Mouse (Mus musculus): ENCODE measurements around the gene Kcnj2. TPM values are rescaled to one million over a fixed set of nuclear protein-coding genes. Genes with fewer than 3 reads are reported as not detected.
A peak's percentile ranks its signal among the peaks of the same experiment; 100 is the strongest.

Gene Kcnj2
- total and polyA plus RNA-seq, 2 experiments: 0.10 to 0.55 TPM

- Histone ChIP-seq H3K27me3 (ENCODE audit: control insufficient read depth, insufficient read depth, low read length) (no peaks in the 10 kb centered on the region), H3K36me3 (ENCODE audit: control insufficient read depth, insufficient read depth, low read length) (no peaks in the 10 kb centered on the region), H3K79me2 (ENCODE audit: control insufficient read depth, insufficient read depth, low read length) (no peaks in the 10 kb centered on the region), H3K9ac (ENCODE audit: low read depth, low read length) (peak overlapping the region; percentile 5; the same call in 1 of the 2 replicates), H3K4me3 (ENCODE audit: insufficient read depth, low read depth, low read length) (peak overlapping the region; percentile 73), H3K4me1 (ENCODE audit: control insufficient read depth, insufficient read depth, low read length) (no peaks in the 10 kb centered on the region), H3K27ac (replicated peaks; ENCODE audit: insufficient read depth, low read depth, low read length) (no peak overlapping the region)
- peak; percentile 31 for DNase-seq (ENCODE audit: extremely low read depth, low read depth, low spot score)
- TF ChIP-seq CTCF (IDR thresholded peaks at IDR 0.05; ENCODE audit: low read depth, low read length): peak; percentile 67
- TF ChIP-seq POLR2A (IDR thresholded peaks at IDR 0.05; ENCODE audit: extremely low read depth, insufficient read depth, low read length): no peak
- 2% methylated on average over 25 of the region's 25 CpGs for WGBS
Observed at GRCm38 (mm10) chr11:111064751-111065527, 1.0 kb upstream of the Kcnj2 start.

- peak overlapping the region; percentile 38 for H3K4me3 ChIP-seq (ENCODE audit: insufficient read depth, low read depth, low read length)
- DNase-seq (ENCODE audit: extremely low read depth, low read depth, low spot score): no peak
- H3K27ac ChIP-seq (replicated peaks; ENCODE audit: insufficient read depth, low read depth, low read length): no peak overlapping the region
- H3K79me2 ChIP-seq (ENCODE audit: control insufficient read depth, insufficient read depth, low read length): no peaks in the 10 kb centered on the region
- no peaks in the 10 kb centered on the region for H3K4me1 ChIP-seq (ENCODE audit: control insufficient read depth, insufficient read depth, low read length)
- TF ChIP-seq CTCF (IDR thresholded peaks at IDR 0.05; ENCODE audit: low read depth, low read length) (no peak), POLR2A (IDR thresholded peaks at IDR 0.05; ENCODE audit: extremely low read depth, insufficient read depth, low read length) (no peak)
- no peaks in the 10 kb centered on the region for H3K36me3 ChIP-seq (ENCODE audit: control insufficient read depth, insufficient read depth, low read length)
- H3K27me3 ChIP-seq (ENCODE audit: control insufficient read depth, insufficient read depth, low read length): no peaks in the 10 kb centered on the region
- 0 out of 2 replicates have a peak overlapping the region, but pooled peaks have one; percentile 10 for H3K9ac ChIP-seq (ENCODE audit: low read depth, low read length)
- under 1% methylated on average over 9 of the region's 9 CpGs for WGBS
Observed at GRCm38 (mm10) chr11:111066299-111066691, 331 bp downstream of the Kcnj2 start.

- no peak overlapping the region for H3K27ac ChIP-seq (replicated peaks; ENCODE audit: insufficient read depth, low read depth, low read length)
- H3K27me3 ChIP-seq (ENCODE audit: control insufficient read depth, insufficient read depth, low read length): no peaks in the 10 kb centered on the region
- no peak for TF ChIP-seq POLR2A (IDR thresholded peaks at IDR 0.05; ENCODE audit: extremely low read depth, insufficient read depth, low read length)
- no peak for TF ChIP-seq CTCF (IDR thresholded peaks at IDR 0.05; ENCODE audit: low read depth, low read length)
- 49% methylated on average over 3 of the region's 3 CpGs for WGBS
- no peaks in the 10 kb centered on the region for H3K4me1 ChIP-seq (ENCODE audit: control insufficient read depth, insufficient read depth, low read length)
- H3K4me3 ChIP-seq (ENCODE audit: insufficient read depth, low read depth, low read length): no peak overlapping the region
- H3K79me2 ChIP-seq (ENCODE audit: control insufficient read depth, insufficient read depth, low read length): no peaks in the 10 kb centered on the region
- no peaks in the 10 kb centered on the region for H3K36me3 ChIP-seq (ENCODE audit: control insufficient read depth, insufficient read depth, low read length)
- no peak overlapping the region for H3K9ac ChIP-seq (ENCODE audit: low read depth, low read length)
- no peak for DNase-seq (ENCODE audit: extremely low read depth, low read depth, low spot score)
Observed at GRCm38 (mm10) chr11:111067787-111068186, 1.8 kb downstream of the Kcnj2 start.

GRCm38 (mm10) chr11:111070460-111070859 is 4.5 kb downstream of the Kcnj2 start:
- H3K27me3 ChIP-seq (ENCODE audit: control insufficient read depth, insufficient read depth, low read length): no peaks in the 10 kb centered on the region
- TF ChIP-seq POLR2A (IDR thresholded peaks at IDR 0.05; ENCODE audit: extremely low read depth, insufficient read depth, low read length) (no peak), CTCF (IDR thresholded peaks at IDR 0.05; ENCODE audit: low read depth, low read length) (no peak)
- H3K79me2 ChIP-seq (ENCODE audit: control insufficient read depth, insufficient read depth, low read length): no peaks in the 10 kb centered on the region
- no peak overlapping the region for H3K4me3 ChIP-seq (ENCODE audit: insufficient read depth, low read depth, low read length)
- H3K9ac ChIP-seq (ENCODE audit: low read depth, low read length): no peak overlapping the region
- H3K27ac ChIP-seq (replicated peaks; ENCODE audit: insufficient read depth, low read depth, low read length): no peak overlapping the region
- no peak for DNase-seq (ENCODE audit: extremely low read depth, low read depth, low spot score)
- H3K4me1 ChIP-seq (ENCODE audit: control insufficient read depth, insufficient read depth, low read length): no peaks in the 10 kb centered on the region
- no peaks in the 10 kb centered on the region for H3K36me3 ChIP-seq (ENCODE audit: control insufficient read depth, insufficient read depth, low read length)

- H3K4me1 ChIP-seq (ENCODE audit: control insufficient read depth, insufficient read depth, low read length): no peaks in the 10 kb centered on the region
- no peak overlapping the region for H3K9ac ChIP-seq (ENCODE audit: low read depth, low read length)
- no peak for DNase-seq (ENCODE audit: extremely low read depth, low read depth, low spot score)
- no peaks in the 10 kb centered on the region for H3K27me3 ChIP-seq (ENCODE audit: control insufficient read depth, insufficient read depth, low read length)
- H3K79me2 ChIP-seq (ENCODE audit: control insufficient read depth, insufficient read depth, low read length): no peaks in the 10 kb centered on the region
- TF ChIP-seq CTCF (IDR thresholded peaks at IDR 0.05; ENCODE audit: low read depth, low read length) (no peak), POLR2A (IDR thresholded peaks at IDR 0.05; ENCODE audit: extremely low read depth, insufficient read depth, low read length) (no peak)
- H3K36me3 ChIP-seq (ENCODE audit: control insufficient read depth, insufficient read depth, low read length): no peaks in the 10 kb centered on the region
- no peak overlapping the region for H3K4me3 ChIP-seq (ENCODE audit: insufficient read depth, low read depth, low read length)
- no peak overlapping the region for H3K27ac ChIP-seq (replicated peaks; ENCODE audit: insufficient read depth, low read depth, low read length)
Observed at GRCm38 (mm10) chr11:111074131-111074530, 8.2 kb downstream of the Kcnj2 start.

GRCm38 (mm10) chr11:111078107-111078506 is 12.1 kb downstream of the Kcnj2 start:
- Histone ChIP-seq H3K27ac (replicated peaks; ENCODE audit: insufficient read depth, low read depth, low read length) (no peak overlapping the region), H3K27me3 (ENCODE audit: control insufficient read depth, insufficient read depth, low read length) (no peaks in the 10 kb centered on the region), H3K4me1 (ENCODE audit: control insufficient read depth, insufficient read depth, low read length) (no peaks in the 10 kb centered on the region), H3K9ac (ENCODE audit: low read depth, low read length) (no peak overlapping the region), H3K79me2 (ENCODE audit: control insufficient read depth, insufficient read depth, low read length) (no peaks in the 10 kb centered on the region), H3K4me3 (ENCODE audit: insufficient read depth, low read depth, low read length) (no peak overlapping the region), H3K36me3 (ENCODE audit: control insufficient read depth, insufficient read depth, low read length) (no peaks in the 10 kb centered on the region)
- DNase-seq (ENCODE audit: extremely low read depth, low read depth, low spot score): no peak
- 86% methylated on average over 11 of the region's 11 CpGs for WGBS
- no peak for TF ChIP-seq CTCF (IDR thresholded peaks at IDR 0.05; ENCODE audit: low read depth, low read length)
- no peak for TF ChIP-seq POLR2A (IDR thresholded peaks at IDR 0.05; ENCODE audit: extremely low read depth, insufficient read depth, low read length)
